Mouse (Mus musculus): Measurements from ENCODE around the gene Gm10160. TPM values are rescaled to one million over a fixed set of nuclear protein-coding genes. Genes with fewer than 3 reads are reported as not detected.

The Gm10160 gene
- polyA plus RNA-seq (2014; fragmentation: Illumina TruSeq; extraction: RNeasy Lipid Tissue Mini Kit (QIAGEN cat#74804); ENCODE audit: low read depth, low replicate concordance) = not detected

GRCm38 (mm10) chr7:81855694-81856093 lies at the start of gene Gm10160:
TSS of gene Gm10160 (minus strand) at chr7:81855794.

GRCm38 (mm10) chr7:81858968-81859721 lies 3.6 kb upstream of the Gm10160 start, which contains the start of gene Tm6sf1:
TSS of gene Tm6sf1 (plus strand) at chr7:81859001.

GRCm38 (mm10) chr7:81829379-81829894 lies 26.2 kb downstream of the Gm10160 start, which contains the start of gene Btbd1:
TSS of gene Btbd1 (minus strand) at chr7:81829431.

Other genes with a start within 250 kb of the Gm10160 start
- 0.36 TPM for gene Homer2, start 148.3 kb downstream of the Gm10160 start, polyA plus RNA-seq (2014; fragmentation: Illumina TruSeq; extraction: RNeasy Lipid Tissue Mini Kit (QIAGEN cat#74804); ENCODE audit: low read depth, low replicate concordance)
- 203 TPM for gene Ramac, start 92.9 kb downstream of the Gm10160 start, polyA plus RNA-seq (2014; fragmentation: Illumina TruSeq; extraction: RNeasy Lipid Tissue Mini Kit (QIAGEN cat#74804); ENCODE audit: low read depth, low replicate concordance)
- gene 3110040N11Rik, start 66.3 kb downstream of the Gm10160 start, polyA plus RNA-seq (2014; fragmentation: Illumina TruSeq; extraction: RNeasy Lipid Tissue Mini Kit (QIAGEN cat#74804); ENCODE audit: low read depth, low replicate concordance) = 9.2 TPM
- gene Btbd1, start 26.4 kb downstream of the Gm10160 start, polyA plus RNA-seq (2014; fragmentation: Illumina TruSeq; extraction: RNeasy Lipid Tissue Mini Kit (QIAGEN cat#74804); ENCODE audit: low read depth, low replicate concordance) = 222 TPM
- 9.7 TPM for gene Tm6sf1, start 3.2 kb upstream of the Gm10160 start, polyA plus RNA-seq (2014; fragmentation: Illumina TruSeq; extraction: RNeasy Lipid Tissue Mini Kit (QIAGEN cat#74804); ENCODE audit: low read depth, low replicate concordance)
- gene Hdgfl3, start 78.7 kb upstream of the Gm10160 start, polyA plus RNA-seq (2014; fragmentation: Illumina TruSeq; extraction: RNeasy Lipid Tissue Mini Kit (QIAGEN cat#74804); ENCODE audit: low read depth, low replicate concordance) = 15.6 TPM
- not detected for gene Bnc1, start 136.5 kb upstream of the Gm10160 start, polyA plus RNA-seq (2014; fragmentation: Illumina TruSeq; extraction: RNeasy Lipid Tissue Mini Kit (QIAGEN cat#74804); ENCODE audit: low read depth, low replicate concordance)

Measured in kidney, adult 10 weeks (tissue).